Mouse (Mus musculus) hindbrain, embryonic 12.5 days (tissue): Measurements from ENCODE around the gene Tcf7l1. TPM values are rescaled to one million over a fixed set of nuclear protein-coding genes. Genes with fewer than 3 reads are reported as not detected.
A peak's percentile ranks its signal among the peaks of the same experiment; 100 is the strongest.

Experiments used
- ATAC-seq: fragments of 200-750 bp; cut with Nextera tagmentation; 2 replicates; pipeline ENCODE4 v1.8.0; 2017; ENCODE audit warnings: moderate TSS enrichment; ENCODE audit not compliant: low FRiP score
- H3K27ac ChIP-seq: fragments of 300-500 bp; sonication (generic); 2 replicates; pipeline ENCODE4 v1.5.1; 2016; ENCODE audit warnings: mild to moderate bottlenecking
- H3K27me3 ChIP-seq: fragments of 300-500 bp; sonication (generic); 2 replicates; pipeline ENCODE4 v1.6.1; 2016; ENCODE audit warnings: mild to moderate bottlenecking
- H3K36me3 ChIP-seq: fragments of 300-500 bp; sonication (generic); 2 replicates; pipeline ENCODE4 v1.6.1; 2016; ENCODE audit warnings: mild to moderate bottlenecking
- H3K4me1 ChIP-seq: fragments of 300-500 bp; sonication (generic); 2 replicates; pipeline ENCODE4 v1.6.1; 2016
- H3K4me2 ChIP-seq: fragments of 300-500 bp; sonication (generic); replicated peaks from 2 replicates; pipeline ENCODE4 v1.6.1; 2016; ENCODE audit warnings: mild to moderate bottlenecking
- H3K4me3 ChIP-seq: fragments of 300-500 bp; sonication (generic); 2 replicates; pipeline ENCODE4 v1.5.1; 2016; ENCODE audit warnings: mild to moderate bottlenecking
- H3K9ac ChIP-seq: fragments of 300-500 bp; sonication (generic); 2 replicates; pipeline ENCODE4 v1.6.1; 2016; ENCODE audit warnings: mild to moderate bottlenecking, moderate library complexity
- H3K9me3 ChIP-seq: fragments of 300-500 bp; sonication (generic); replicated peaks from 2 replicates; pipeline ENCODE4 v1.6.1; 2016; ENCODE audit warnings: mild to moderate bottlenecking
- WGBS: fragments of 180-500 bp; shearing (Covaris S2); methylation state at CpG from one replicate; pipeline ENCODE4 v1.1.7; 2016; 5-methylcytosine and 5-hydroxymethylcytosine counted together
- polyA plus RNA-seq: library from polyadenylated mRNA; unstranded; fragments of >200 nt; fragmentation: Nextera tagmentation; extraction: Ambion mirVana; gene quantifications from 2 replicates; pipeline ENCODE4 v1.2.1, GENCODE M21; 2016

Gene Tcf7l1
- polyA plus RNA-seq, 1 experiment from 2014 or later: 24.7 TPM

- H3K9me3 ChIP-seq: no peaks in the 10 kb centered on the region
- no peak overlapping the region for H3K9ac ChIP-seq
- 55% methylated on average over 20 of the region's 20 CpGs for WGBS
- H3K4me2 ChIP-seq: no peak overlapping the region; the same call in 1 of the 2 replicates
- no peaks in the 10 kb centered on the region for H3K27me3 ChIP-seq
- ATAC-seq: 0 out of 2 replicates have a peak, but pooled peaks have one; percentile 38
- H3K27ac ChIP-seq: 0 out of 2 replicates have a peak overlapping the region, but pooled peaks have one; percentile 8
- no peak overlapping the region for H3K4me3 ChIP-seq
- H3K36me3 ChIP-seq: no peaks in the 10 kb centered on the region
- H3K4me1 ChIP-seq: peaks cover 19% of the 10 kb centered on the region
Measured at GRCm38 (mm10) chr6:72740596-72741421, 48.2 kb downstream of the Tcf7l1 start.

- WGBS: 84% methylated on average over 11 of the region's 11 CpGs
- H3K4me3 ChIP-seq: no peak overlapping the region
- no peak for ATAC-seq
- H3K4me2 ChIP-seq: no peak overlapping the region
- peaks cover 21% of the 10 kb centered on the region for H3K4me1 ChIP-seq
- no peak overlapping the region for H3K27ac ChIP-seq
- H3K9me3 ChIP-seq: no peaks in the 10 kb centered on the region
- H3K27me3 ChIP-seq: no peaks in the 10 kb centered on the region
- no peaks in the 10 kb centered on the region for H3K36me3 ChIP-seq
- H3K9ac ChIP-seq: no peak overlapping the region
Measured at GRCm38 (mm10) chr6:72736872-72737271, 52.2 kb downstream of the Tcf7l1 start.

GRCm38 (mm10) chr6:72735206-72735605, 53.8 kb downstream of the Tcf7l1 start:
- Histone ChIP-seq H3K4me2 (no peak overlapping the region), H3K9ac (no peak overlapping the region), H3K27ac (no peak overlapping the region), H3K4me3 (no peak overlapping the region), H3K36me3 (no peaks in the 10 kb centered on the region), H3K27me3 (no peaks in the 10 kb centered on the region), H3K4me1 (peaks cover 21% of the 10 kb centered on the region), H3K9me3 (no peaks in the 10 kb centered on the region)
- no peak for ATAC-seq
- 37% methylated on average over 12 of the region's 12 CpGs for WGBS

GRCm38 (mm10) chr6:72733375-72733774, 55.7 kb downstream of the Tcf7l1 start:
- ATAC-seq: no peak
- H3K4me2 ChIP-seq: no peak overlapping the region
- 92% methylated on average over 3 of the region's 3 CpGs for WGBS

GRCm38 (mm10) chr6:72732109-72732508, 56.9 kb downstream of the Tcf7l1 start:
- no peak overlapping the region for H3K4me2 ChIP-seq
- ATAC-seq: no peak
- peaks cover 48% of the 10 kb centered on the region for H3K4me1 ChIP-seq
- H3K36me3 ChIP-seq: no peaks in the 10 kb centered on the region
- 79% methylated on average over 4 of the region's 4 CpGs for WGBS
- H3K27me3 ChIP-seq: no peaks in the 10 kb centered on the region
- H3K27ac ChIP-seq: no peak overlapping the region
- no peaks in the 10 kb centered on the region for H3K9me3 ChIP-seq
- no peak overlapping the region for H3K4me3 ChIP-seq
- H3K9ac ChIP-seq: no peak overlapping the region

More at GRCm38 (mm10) chr6:72733375-72733774, 55.7 kb downstream of the Tcf7l1 start:
- peaks cover 38% of the 10 kb centered on the region for H3K4me1 ChIP-seq
- H3K36me3 ChIP-seq: no peaks in the 10 kb centered on the region
- H3K9me3 ChIP-seq: no peaks in the 10 kb centered on the region
- no peak overlapping the region for H3K4me3 ChIP-seq
- H3K9ac ChIP-seq: no peak overlapping the region
- no peak overlapping the region for H3K27ac ChIP-seq
- H3K27me3 ChIP-seq: no peaks in the 10 kb centered on the region

- peak; percentile 83 for ATAC-seq
- H3K36me3 ChIP-seq: no peaks in the 10 kb centered on the region
- 17% methylated on average over 8 of the region's 8 CpGs for WGBS
- 0 out of 2 replicates have a peak overlapping the region, but pooled peaks have one; percentile 8 for H3K9ac ChIP-seq
- H3K4me2 ChIP-seq: peak overlapping the region; percentile 19; the same call in 1 of the 2 replicates
- H3K4me3 ChIP-seq: no peak overlapping the region
- H3K27ac ChIP-seq: peak overlapping the region; percentile 86
- H3K27me3 ChIP-seq: no peaks in the 10 kb centered on the region
- H3K4me1 ChIP-seq: peaks cover 50% of the 10 kb centered on the region
- H3K9me3 ChIP-seq: no peaks in the 10 kb centered on the region
Measured at GRCm38 (mm10) chr6:72730560-72730849, 58.5 kb downstream of the Tcf7l1 start.

- H3K9ac ChIP-seq: no peak overlapping the region
Measured at GRCm38 (mm10) chr6:72729831-72730559, 59.1 kb downstream of the Tcf7l1 start.

GRCm38 (mm10) chr6:72727826-72728225, 61.2 kb downstream of the Tcf7l1 start:
- no peak overlapping the region for H3K4me2 ChIP-seq
- peak; percentile 19; the same call in 1 of the 2 replicates for ATAC-seq
- H3K9me3 ChIP-seq: no peaks in the 10 kb centered on the region
- no peaks in the 10 kb centered on the region for H3K27me3 ChIP-seq
- H3K4me1 ChIP-seq: peaks cover 65% of the 10 kb centered on the region
- H3K36me3 ChIP-seq: no peaks in the 10 kb centered on the region
- 16% methylated on average over 6 of the region's 6 CpGs for WGBS
- peak overlapping the region; percentile 55 for H3K27ac ChIP-seq
- H3K9ac ChIP-seq: no peak overlapping the region
- H3K4me3 ChIP-seq: no peak overlapping the region

More at GRCm38 (mm10) chr6:72729831-72730559, 59.1 kb downstream of the Tcf7l1 start:
- Histone ChIP-seq H3K4me3 (no peak overlapping the region), H3K36me3 (no peaks in the 10 kb centered on the region), H3K27ac (peak overlapping the region; percentile 86), H3K4me2 (peak overlapping the region; percentile 19; the same call in 1 of the 2 replicates), H3K9me3 (no peaks in the 10 kb centered on the region), H3K4me1 (peaks cover 51% of the 10 kb centered on the region), H3K27me3 (no peaks in the 10 kb centered on the region)
- no peak; the same call in 1 of the 2 replicates for ATAC-seq
- 33% methylated on average over 14 of the region's 14 CpGs for WGBS

GRCm38 (mm10) chr6:72724494-72725180, 64.4 kb downstream of the Tcf7l1 start:
- 54% methylated on average over 8 of the region's 8 CpGs for WGBS
- no peaks in the 10 kb centered on the region for H3K36me3 ChIP-seq
- no peaks in the 10 kb centered on the region for H3K27me3 ChIP-seq
- H3K9ac ChIP-seq: no peak overlapping the region
- H3K4me1 ChIP-seq: peaks cover 47% of the 10 kb centered on the region
- no peak overlapping the region for H3K27ac ChIP-seq
- no peaks in the 10 kb centered on the region for H3K9me3 ChIP-seq
- H3K4me3 ChIP-seq: no peak overlapping the region
- H3K4me2 ChIP-seq: no peak overlapping the region
- ATAC-seq: no peak; the same call in 1 of the 2 replicates

GRCm38 (mm10) chr6:72723731-72724385, 65.2 kb downstream of the Tcf7l1 start:
- H3K27me3 ChIP-seq: no peaks in the 10 kb centered on the region
- H3K4me3 ChIP-seq: no peak overlapping the region
- H3K4me2 ChIP-seq: no peak overlapping the region
- H3K36me3 ChIP-seq: no peaks in the 10 kb centered on the region
- H3K4me1 ChIP-seq: peaks cover 39% of the 10 kb centered on the region
- H3K9ac ChIP-seq: no peak overlapping the region
- no peak overlapping the region for H3K27ac ChIP-seq
- no peaks in the 10 kb centered on the region for H3K9me3 ChIP-seq
- 65% methylated on average over 15 of the region's 15 CpGs for WGBS
- no peak for ATAC-seq

- no peak overlapping the region for H3K4me2 ChIP-seq
- no peak overlapping the region for H3K27ac ChIP-seq
- no peaks in the 10 kb centered on the region for H3K27me3 ChIP-seq
- H3K4me1 ChIP-seq: peaks cover 32% of the 10 kb centered on the region
- H3K4me3 ChIP-seq: no peak overlapping the region
- no peak for ATAC-seq
- H3K9me3 ChIP-seq: no peaks in the 10 kb centered on the region
- 91% methylated on average over 4 of the region's 4 CpGs for WGBS
- H3K9ac ChIP-seq: no peak overlapping the region
- H3K36me3 ChIP-seq: no peaks in the 10 kb centered on the region
Measured at GRCm38 (mm10) chr6:72723143-72723542, 65.9 kb downstream of the Tcf7l1 start.
